10 mouse cellular contexts compared by ENCODE assay signal in genomic region chr3:130400716-130401559, GRCm38 (mm10).
DNase-seq lines count a peak whose midpoint lies in the region; ATAC-seq and TF ChIP-seq lines count a peak whose summit lies in the region.
"Had no signal": no experiment of that assay in that cellular context is flagged by ENCODE, and none has a peak within 500 bp of the region (broad histone marks: within the 10 kb centered on the region; RNA-seq: fewer than 3 reads in every experiment).

No protein-coding gene starts in this region.

- H3K4me1 ChIP-seq in embryonic fibroblast, embryonic 13.5 days (ENCODE audit: control insufficient read depth, insufficient read depth, low read length), result peaks cover 5% of the 10 kb centered on the region; the same call in 1 of the 2 replicates
- H3K4me1 ChIP-seq in forebrain, embryonic 15.5 days, result peaks cover 3% of the 10 kb centered on the region; the same call in 1 of the 2 replicates

- no peak overlapping the region for H3K9ac ChIP-seq in forebrain, embryonic 15.5 days (replicated peaks)
- H3K9ac ChIP-seq: hindbrain, embryonic 15.5 days had no signal

- H3K9me3 ChIP-seq in forebrain, embryonic 15.5 days, result no peaks in the 10 kb centered on the region
- H3K9me3 ChIP-seq: hindbrain, embryonic 15.5 days had no signal

- 0 out of 2 replicates have a peak overlapping the region, but pooled peaks have one; percentile 23 for H3K27ac ChIP-seq in embryonic fibroblast, embryonic 13.5 days (ENCODE audit: insufficient read depth, low read length)
- no peak overlapping the region for H3K27ac ChIP-seq in forebrain, embryonic 15.5 days (replicated peaks)
- H3K27ac ChIP-seq: hindbrain, embryonic 15.5 days had no signal

- no peak for TF ChIP-seq CTCF in embryonic fibroblast, embryonic 13.5 days (IDR thresholded peaks at IDR 0.05; ENCODE audit: borderline replicate concordance, insufficient read depth, low read length)

- H3K27me3 ChIP-seq in forebrain, embryonic 15.5 days, result no peaks in the 10 kb centered on the region
- H3K27me3 ChIP-seq: hindbrain, embryonic 15.5 days had no signal

- no peaks in the 10 kb centered on the region for H3K36me3 ChIP-seq in forebrain, embryonic 15.5 days
- H3K36me3 ChIP-seq: G1E; hindbrain, embryonic 15.5 days had no signal

- 57% methylated on average over 13 of the region's 13 CpGs for WGBS in forebrain, embryonic 15.5 days

- H3K4me2 ChIP-seq in forebrain, embryonic 15.5 days (replicated peaks), result no peak overlapping the region
- H3K4me2 ChIP-seq: hindbrain, embryonic 15.5 days had no signal

- peak; percentile 97 for ATAC-seq in megakaryocyte progenitor cell, adult 5-6 weeks (replicated peaks; ENCODE audit: poor library complexity)
- ATAC-seq in forebrain, embryonic 15.5 days (replicated peaks), result no peak

- peak; percentile 87 for DNase-seq in heart, adult 11 months
- DNase-seq in heart, postnatal 4 days, result no peak
- peak; percentile 74 to 76 for DNase-seq in left cerebral cortex, adult 18-20 months (ENCODE audit: low spot score in 2 of 2)
- DNase-seq in adipocyte (ENCODE audit: low spot score), result no peak
- no peak for DNase-seq in urinary bladder, postnatal 4 days (ENCODE audit: low spot score in 2 of 2)

- no peak for TF ChIP-seq POLR2A in embryonic fibroblast, embryonic 13.5 days (IDR thresholded peaks at IDR 0.05; ENCODE audit: low read depth, low read length)

- H3K4me3 ChIP-seq in embryonic fibroblast, embryonic 13.5 days (ENCODE audit: insufficient read depth, low read length), result no peak overlapping the region
- H3K4me3 ChIP-seq in forebrain, embryonic 15.5 days, result no peak overlapping the region
- H3K4me3 ChIP-seq: hindbrain, embryonic 15.5 days had no signal

Comparison
In these comparisons a context has a peak if more than half of its experiments do, and no peak if none do; other contexts are left out.
1. DNase-seq: peak in heart, adult 11 months (single experiment) and left cerebral cortex, adult 18-20 months (2 of 2); none in heart, postnatal 4 days (single experiment), adipocyte (single experiment) and urinary bladder, postnatal 4 days (0 of 2).